Mouse (Mus musculus) olfactory bulb, adult 2 months (tissue): ENCODE data around the gene Gm16181.

Source experiments
- CTCF ChIP-seq: fragments of 200-500 bp; IDR thresholded peaks from 2 replicates; pipeline ENCODE4 v1.5.1; 2012; ENCODE audit warnings: low read depth, mild to moderate bottlenecking, low read length, moderate library complexity; ENCODE audit not compliant: insufficient read depth
- POLR2A ChIP-seq: fragments of 200-500 bp; IDR thresholded peaks from 2 replicates; pipeline ENCODE4 v1.6.1; 2012; ENCODE audit warnings: mild to moderate bottlenecking, low read depth, low read length, moderate library complexity; ENCODE audit not compliant: insufficient read depth

DNA sequence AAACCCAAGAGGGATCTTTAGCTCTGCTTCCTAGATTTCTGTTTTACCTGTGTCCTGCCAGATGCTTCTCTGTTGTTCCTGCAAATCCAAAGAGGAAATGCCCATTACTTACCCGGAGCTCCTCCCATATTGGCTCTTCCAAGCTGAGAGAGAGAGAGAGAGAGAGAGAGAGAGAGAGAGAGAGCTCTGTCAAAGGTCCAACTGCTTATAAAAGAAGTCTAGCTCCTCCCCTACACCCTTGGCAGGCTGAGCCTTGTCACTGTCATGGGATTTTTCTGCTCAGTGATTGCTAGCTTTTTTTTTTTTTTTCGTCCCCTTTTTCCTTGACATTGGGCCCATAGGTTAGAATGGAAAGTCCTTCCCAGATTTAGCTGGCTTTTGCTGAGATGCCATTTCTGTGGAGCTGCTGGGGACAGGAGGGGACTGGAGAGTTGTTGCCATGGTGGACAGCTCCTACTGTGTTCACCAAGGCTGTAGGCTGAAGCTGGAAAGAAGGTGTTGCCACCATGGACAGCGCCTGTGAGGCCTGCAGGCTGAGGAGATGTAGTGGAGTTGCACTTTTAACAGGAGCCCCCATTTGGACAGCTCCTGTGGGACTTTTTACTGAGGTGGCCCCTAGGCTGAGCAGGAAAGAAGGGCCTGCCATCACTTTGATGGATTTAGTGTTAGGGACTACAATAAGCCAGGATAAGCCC is 49.2 kb downstream of the Gm16181 start:
- TF ChIP-seq POLR2A (no peak), CTCF (no peak)
